In the genomic region with DNA sequence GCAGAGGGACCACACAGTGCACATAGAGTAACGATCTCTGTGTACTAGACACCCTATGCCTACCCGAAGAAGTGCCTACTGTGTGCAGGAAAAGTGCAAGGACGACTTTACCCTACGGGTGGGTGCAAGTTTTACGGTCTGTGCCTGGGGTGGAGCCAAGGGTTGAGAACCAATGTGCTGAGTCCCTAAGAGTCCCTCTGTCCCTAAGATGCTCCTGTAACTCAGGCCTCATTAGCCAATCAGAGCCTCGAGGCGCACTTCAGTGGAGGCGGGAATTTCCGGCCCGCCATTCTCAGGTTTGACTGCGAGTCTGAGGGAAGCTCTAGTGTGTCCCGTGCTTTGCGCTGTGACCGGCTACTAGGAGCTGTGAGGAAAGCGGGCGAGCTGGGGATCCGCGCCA, we compare ENCODE assay signal across 1 mouse cellular context. TPM values are rescaled to one million over a fixed set of nuclear protein-coding genes. Genes with fewer than 3 reads are reported as not detected.
"Had no signal": no experiment of that assay in that cellular context is flagged by ENCODE, and none has a peak within 500 bp of the region (broad histone marks: within the 10 kb centered on the region; RNA-seq: fewer than 3 reads in every experiment).

No protein-coding gene starts in this region.

RNA-seq across cellular contexts. Expression of gene Zfp433, which starts 17.5 kb away (rescaled TPM):
- polyA plus RNA-seq: small intestine, adult 2 months had no signal
